Mouse (Mus musculus): ENCODE measurements around the gene Aplp2. TPM values are rescaled to one million over a fixed set of nuclear protein-coding genes. Genes with fewer than 3 reads are reported as not detected.

Aplp2 gene
- polyA plus RNA-seq, 1 experiment from 2014 or later: 219 TPM

- 63% methylated on average over 6 of the region's 6 CpGs for WGBS
- Histone ChIP-seq H3K4me3 (no peak overlapping the region), H3K27me3 (no peaks in the 10 kb centered on the region), H3K27ac (no peak overlapping the region), H3K4me1 (peaks cover 22% of the 10 kb centered on the region), H3K4me2 (no peak overlapping the region), H3K9ac (no peak overlapping the region), H3K36me3 (no peaks in the 10 kb centered on the region), H3K9me3 (no peaks in the 10 kb centered on the region)
- no peak for ATAC-seq (ENCODE audit: insufficient number of reproducible peaks, low FRiP score, low TSS enrichment, low read depth)
Measured at GRCm38 (mm10) chr9:31117488-31117887, 94.1 kb downstream of the Aplp2 start.

GRCm38 (mm10) chr9:31117088-31117487 lies 94.5 kb downstream of the Aplp2 start:
- Histone ChIP-seq H3K4me1 (peaks cover 22% of the 10 kb centered on the region), H3K27me3 (no peaks in the 10 kb centered on the region), H3K27ac (no peak overlapping the region), H3K36me3 (no peaks in the 10 kb centered on the region), H3K9ac (no peak overlapping the region), H3K9me3 (no peaks in the 10 kb centered on the region), H3K4me2 (no peak overlapping the region), H3K4me3 (no peak overlapping the region)
- no peak for ATAC-seq (ENCODE audit: insufficient number of reproducible peaks, low FRiP score, low TSS enrichment, low read depth)
- WGBS: 88% methylated on average over 11 of the region's 11 CpGs

- no peak for ATAC-seq (ENCODE audit: insufficient number of reproducible peaks, low FRiP score, low TSS enrichment, low read depth)
- Histone ChIP-seq H3K36me3 (no peaks in the 10 kb centered on the region), H3K27ac (no peak overlapping the region), H3K9me3 (no peaks in the 10 kb centered on the region), H3K27me3 (no peaks in the 10 kb centered on the region), H3K4me1 (peaks cover 16% of the 10 kb centered on the region), H3K9ac (no peak overlapping the region), H3K4me3 (no peak overlapping the region), H3K4me2 (no peak overlapping the region)
Measured at GRCm38 (mm10) chr9:31115586-31115985, 96.0 kb downstream of the Aplp2 start.

- no peak overlapping the region for H3K27ac ChIP-seq
- 79% methylated on average over 6 of the region's 8 CpGs for WGBS
- no peak for ATAC-seq (ENCODE audit: insufficient number of reproducible peaks, low FRiP score, low TSS enrichment, low read depth)
- H3K9me3 ChIP-seq: no peaks in the 10 kb centered on the region
- no peak overlapping the region for H3K4me2 ChIP-seq
- H3K36me3 ChIP-seq: no peaks in the 10 kb centered on the region
- H3K27me3 ChIP-seq: no peaks in the 10 kb centered on the region
- H3K4me3 ChIP-seq: no peak overlapping the region
- no peak overlapping the region for H3K9ac ChIP-seq
- H3K4me1 ChIP-seq: no peaks in the 10 kb centered on the region
Measured at GRCm38 (mm10) chr9:31108464-31108863, 103.2 kb downstream of the Aplp2 start.

Other genes with a start within 250 kb of the Aplp2 start
- 6.3 and 7.5 TPM in 2 replicates for gene Zbtb44, start 181.2 kb downstream of the Aplp2 start, polyA plus RNA-seq (2015; fragmentation: Nextera tagmentation; extraction: Ambion mirVana)
- 20.5 and 21.8 TPM in 2 replicates for gene St14, start 80.0 kb downstream of the Aplp2 start, polyA plus RNA-seq (2015; fragmentation: Nextera tagmentation; extraction: Ambion mirVana)
- gene Prdm10, start 68.7 kb upstream of the Aplp2 start, polyA plus RNA-seq (2015; fragmentation: Nextera tagmentation; extraction: Ambion mirVana): 4.4 and 4.7 TPM in 2 replicates
- 20.5 and 21.5 TPM in 2 replicates for gene Nfrkb, start 174.4 kb upstream of the Aplp2 start, polyA plus RNA-seq (2015; fragmentation: Nextera tagmentation; extraction: Ambion mirVana)

Measured in limb, embryonic 15.5 days (tissue).